Mouse (Mus musculus): ENCODE measurements around the gene Olfr1495. TPM values are rescaled to one million over a fixed set of nuclear protein-coding genes. Genes with fewer than 3 reads are reported as not detected.

Olfr1495 gene
- polyA plus RNA-seq, 1 experiment from 2014 or later: not detected

Other genes with a start within 250 kb of the Olfr1495 start
- not detected in 2 replicates for gene Olfr1480, start 236.7 kb upstream of the Olfr1495 start, polyA plus RNA-seq (2015; fragmentation: Nextera tagmentation; extraction: Ambion mirVana)
- not detected in 2 replicates for gene Olfr1484, start 181.1 kb upstream of the Olfr1495 start, polyA plus RNA-seq (2015; fragmentation: Nextera tagmentation; extraction: Ambion mirVana)
- not detected in 2 replicates for gene Olfr1487, start 147.2 kb upstream of the Olfr1495 start, polyA plus RNA-seq (2015; fragmentation: Nextera tagmentation; extraction: Ambion mirVana)
- gene Olfr1489, start 133.0 kb upstream of the Olfr1495 start, polyA plus RNA-seq (2015; fragmentation: Nextera tagmentation; extraction: Ambion mirVana): not detected in 2 replicates
- not detected in 2 replicates for gene Olfr1490, start 113.5 kb upstream of the Olfr1495 start, polyA plus RNA-seq (2015; fragmentation: Nextera tagmentation; extraction: Ambion mirVana)
- gene Olfr1491, start 67.3 kb upstream of the Olfr1495 start, polyA plus RNA-seq (2015; fragmentation: Nextera tagmentation; extraction: Ambion mirVana): not detected in 2 replicates
- gene Olfr1493-ps1, start 41.3 kb upstream of the Olfr1495 start, polyA plus RNA-seq (2015; fragmentation: Nextera tagmentation; extraction: Ambion mirVana): not detected in 2 replicates
- gene Olfr1494, start 24.9 kb upstream of the Olfr1495 start, polyA plus RNA-seq (2015; fragmentation: Nextera tagmentation; extraction: Ambion mirVana): not detected in 2 replicates
- not detected in 2 replicates for gene Olfr1496, start 13.3 kb downstream of the Olfr1495 start, polyA plus RNA-seq (2015; fragmentation: Nextera tagmentation; extraction: Ambion mirVana)
- not detected in 2 replicates for gene Olfr1497, start 33.6 kb downstream of the Olfr1495 start, polyA plus RNA-seq (2015; fragmentation: Nextera tagmentation; extraction: Ambion mirVana)
- not detected in 2 replicates for gene Olfr1499, start 54.8 kb downstream of the Olfr1495 start, polyA plus RNA-seq (2015; fragmentation: Nextera tagmentation; extraction: Ambion mirVana)
- not detected in 2 replicates for gene Olfr1500, start 65.9 kb downstream of the Olfr1495 start, polyA plus RNA-seq (2015; fragmentation: Nextera tagmentation; extraction: Ambion mirVana)
- not detected in 2 replicates for gene Olfr1501, start 86.1 kb downstream of the Olfr1495 start, polyA plus RNA-seq (2015; fragmentation: Nextera tagmentation; extraction: Ambion mirVana)
- not detected in 2 replicates for gene Olfr1502, start 97.2 kb downstream of the Olfr1495 start, polyA plus RNA-seq (2015; fragmentation: Nextera tagmentation; extraction: Ambion mirVana)
- not detected in 2 replicates for gene Olfr1504, start 133.3 kb downstream of the Olfr1495 start, polyA plus RNA-seq (2015; fragmentation: Nextera tagmentation; extraction: Ambion mirVana)
- gene Olfr1505, start 148.9 kb downstream of the Olfr1495 start, polyA plus RNA-seq (2015; fragmentation: Nextera tagmentation; extraction: Ambion mirVana): not detected in 2 replicates